Mouse (Mus musculus) sigmoid colon, adult 10 weeks (tissue): ENCODE data around the gene Ccnb3. TPM values are rescaled to one million over a fixed set of nuclear protein-coding genes. Genes with fewer than 3 reads are reported as not detected.

Experiments
- polyA plus RNA-seq: library from polyadenylated mRNA; stranded (reverse); fragments of 350-450 nt; fragmentation: Illumina TruSeq; extraction: RNeasy Lipid Tissue Mini Kit (QIAGEN cat#74804); gene quantifications from one replicate; pipeline ENCODE4 v1.2.3, GENCODE M21; 2014; ENCODE audit warnings: low read depth, low replicate concordance

The Ccnb3 gene
- polyA plus RNA-seq: not detected

DNA sequence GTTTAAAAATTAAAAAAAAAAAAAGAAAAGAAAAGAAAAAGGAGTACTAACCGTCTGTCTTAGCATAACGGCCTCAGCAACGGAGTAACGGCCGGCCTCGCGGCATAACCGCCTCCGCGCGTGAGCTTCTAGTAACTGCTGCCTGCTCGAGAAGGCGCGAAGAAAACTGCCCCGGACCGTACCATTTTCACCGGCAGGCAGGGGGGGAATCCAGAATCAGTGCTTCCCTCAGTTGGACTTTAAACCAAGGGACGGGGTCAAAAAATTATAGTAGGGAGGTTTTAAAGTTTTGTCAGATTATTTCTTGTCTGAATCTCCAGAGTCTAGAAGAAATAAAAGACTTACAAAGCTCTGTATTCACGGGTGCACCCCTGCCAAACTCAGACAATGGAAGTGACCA, at the start of gene Ccnb3:
Ccnb3 (minus strand) TSS at position 101 of the 400 bp plus-strand sequence.

GRCm38 (mm10) chrX:7067219-7067618, 25.8 kb upstream of the Ccnb3 start, which contains the start of gene Akap4:
Gene Akap4, plus strand, starts transcription at chrX:7067519.

Other genes starting within 250 kb of the Ccnb3 start
- not detected for gene Akap4, start 25.9 kb upstream of the Ccnb3 start, polyA plus RNA-seq